Mouse (Mus musculus) layer of hippocampus, adult 9-10 months (tissue): Measurements from ENCODE around the gene Kank4.
A peak's percentile ranks its signal among the peaks of the same experiment; 100 is the strongest.
"Not testable (repeated sequence)": the region's sequence is repeated elsewhere in the genome, so short reads cannot be mapped to it uniquely, and the experiment has no call there.

ENCODE experiments used
- DNase-seq: peaks from one replicate; pipeline ENCODE4 v3.0.0; 2022; ENCODE audit warnings: low spot score

Gene Kank4

GRCm38 (mm10) chr4:98776721-98777427, 40.5 kb downstream of the Kank4 start:
- no peak for DNase-seq

DNA sequence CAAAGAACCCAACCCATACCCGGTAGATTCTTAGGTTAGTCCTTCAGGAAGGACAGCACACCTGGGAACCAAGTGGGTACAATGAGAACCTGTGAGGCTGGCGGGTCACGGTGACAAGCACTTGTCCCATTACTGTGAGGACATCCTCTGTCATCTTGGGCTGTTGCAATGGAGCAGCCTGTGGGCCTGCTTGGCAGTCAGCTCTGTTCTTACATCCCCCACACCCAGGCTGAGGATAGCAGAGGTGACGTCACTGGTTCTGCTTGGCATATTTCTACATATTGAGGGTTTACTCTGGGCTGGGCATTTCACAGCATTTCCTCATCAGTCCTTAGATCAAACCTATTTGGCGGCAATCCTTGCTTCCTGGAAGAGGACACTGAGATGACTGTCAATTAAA, 43.6 kb downstream of the Kank4 start:
- DNase-seq = no peak

GRCm38 (mm10) chr4:98767134-98768133, 49.9 kb downstream of the Kank4 start:
- DNase-seq = no peak

DNA sequence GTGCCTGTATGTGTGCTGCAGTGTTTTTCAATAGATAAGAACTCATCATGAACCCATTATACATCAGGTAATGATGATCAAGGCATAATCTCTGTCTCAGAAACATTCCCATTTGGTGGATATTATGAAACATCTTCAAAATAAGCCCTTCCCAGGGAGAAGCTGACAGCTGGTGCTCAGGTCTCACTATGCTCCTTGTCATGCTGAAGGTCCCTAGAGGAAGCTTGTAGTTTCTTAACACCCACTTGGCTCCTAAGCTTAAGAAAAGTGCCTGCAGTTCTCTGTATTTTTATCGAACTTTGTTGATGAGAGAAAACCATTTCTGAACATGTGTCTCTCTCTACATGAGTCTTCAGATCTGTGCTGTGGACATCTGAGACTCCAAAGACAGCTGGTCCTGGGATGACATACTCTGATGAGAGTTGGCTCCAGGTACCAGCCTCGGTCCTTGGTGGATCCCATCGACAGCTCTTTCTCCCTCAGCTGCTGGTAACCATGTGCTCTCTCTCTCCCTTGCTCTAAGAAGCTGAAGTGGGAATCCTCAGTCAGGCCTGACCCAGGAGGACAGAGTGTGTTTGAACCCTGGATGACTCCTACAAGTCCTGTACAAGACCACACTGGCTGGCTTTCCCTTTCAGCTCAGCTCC, 58.3 kb downstream of the Kank4 start:
- no peak for DNase-seq

DNA sequence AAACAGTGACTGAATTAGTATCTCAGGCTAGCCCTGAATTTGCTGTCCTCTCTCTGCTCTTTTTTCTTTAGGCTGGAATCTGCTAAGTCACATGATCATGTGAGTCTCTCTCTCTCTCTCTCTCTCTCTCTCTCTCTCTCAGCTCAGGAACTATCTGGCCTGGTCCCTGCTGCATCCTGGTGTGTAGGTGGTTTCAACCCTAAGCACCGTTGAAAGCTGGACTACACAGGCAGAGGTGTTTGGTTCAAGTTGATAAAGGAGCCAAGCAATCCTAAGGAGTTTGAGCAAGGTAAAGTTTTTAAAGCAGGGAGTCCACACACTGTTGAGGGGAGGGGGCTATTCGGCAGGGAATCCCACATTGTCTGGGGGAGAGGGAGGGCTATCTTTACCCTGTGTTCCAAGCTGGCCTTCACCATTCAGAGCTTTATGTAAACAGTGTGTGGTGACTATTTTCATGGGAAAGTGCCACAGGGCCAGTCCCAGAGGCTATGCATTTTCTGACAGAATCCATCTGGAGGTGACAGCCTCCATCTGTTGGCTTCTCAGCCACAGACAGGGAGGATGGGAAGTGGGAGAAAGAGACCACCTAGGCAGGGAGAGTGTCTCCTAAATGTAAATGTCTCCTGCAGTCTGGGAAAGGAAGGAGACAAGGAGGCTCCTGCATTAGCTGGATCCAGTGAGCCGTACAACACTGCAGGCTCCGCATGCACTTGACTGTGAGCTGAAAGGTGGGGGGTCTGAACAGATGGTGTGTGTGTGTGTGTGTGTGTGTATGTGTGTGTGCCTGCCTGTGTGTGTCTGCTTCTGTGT, 59.1 kb downstream of the Kank4 start:
- DNase-seq = peak; percentile 12

GRCm38 (mm10) chr4:98756141-98756540, 61.2 kb downstream of the Kank4 start:
- no peak for DNase-seq

DNA sequence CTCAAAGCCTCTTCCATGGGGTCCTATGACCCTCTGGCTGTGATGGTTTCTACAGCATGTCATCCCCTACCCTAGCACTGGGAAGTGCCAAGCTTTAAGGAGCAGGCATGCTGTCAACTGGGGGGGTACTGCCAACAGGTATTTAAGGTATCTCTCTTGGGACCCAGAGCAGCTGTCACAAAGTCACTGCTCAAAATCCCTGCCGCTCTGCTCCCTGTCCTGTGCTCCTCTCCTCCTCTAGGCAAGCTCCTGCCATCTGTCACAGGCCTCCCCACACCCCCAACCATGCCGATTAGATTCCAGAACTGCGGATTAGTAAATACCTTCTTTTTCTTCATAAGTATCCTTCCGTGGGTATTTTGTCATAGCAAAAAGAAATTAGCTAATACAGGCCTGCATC, 62.9 kb downstream of the Kank4 start:
- no peak for DNase-seq

GRCm38 (mm10) chr4:98743906-98744210, 73.5 kb downstream of the Kank4 start:
- DNase-seq = no peak

DNA sequence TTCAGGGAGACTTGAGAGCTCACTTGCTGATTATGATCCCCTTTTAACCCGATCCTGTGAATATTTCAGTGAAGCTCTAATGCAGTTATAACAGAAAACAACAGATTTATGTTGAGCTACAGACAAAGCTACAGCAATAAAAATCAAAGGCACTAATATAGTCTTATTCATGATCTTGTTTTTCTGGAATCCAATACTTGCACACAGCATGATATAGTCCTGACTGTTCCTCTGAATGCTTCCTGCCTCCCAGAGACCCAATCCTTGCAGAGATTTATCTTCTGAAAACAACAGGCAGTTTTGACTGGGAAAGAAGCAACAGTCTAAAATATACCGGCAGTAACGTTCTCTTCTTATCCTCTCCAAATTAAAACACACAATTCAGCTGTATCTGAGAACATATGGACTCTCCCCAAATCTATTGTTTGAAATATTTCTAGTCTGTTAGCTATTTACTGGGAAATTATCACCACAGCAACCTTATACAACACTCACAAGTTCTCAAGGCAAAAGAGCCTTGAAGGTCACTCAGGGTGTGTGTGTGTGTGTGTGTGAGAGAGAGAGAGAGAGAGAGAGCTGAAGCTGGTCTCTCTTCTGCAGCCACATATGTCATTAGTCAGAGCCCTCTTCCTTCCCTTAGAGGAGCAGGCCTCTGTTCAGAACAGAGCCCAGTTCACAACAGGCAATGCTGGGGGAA, 74.0 kb downstream of the Kank4 start:
- no peak for DNase-seq

- DNase-seq = no peak
Measured at GRCm38 (mm10) chr4:98739753-98740152, 77.6 kb downstream of the Kank4 start.

GRCm38 (mm10) chr4:98733660-98734059, 83.7 kb downstream of the Kank4 start:
- DNase-seq = no peak

- DNase-seq = no peak
Measured at GRCm38 (mm10) chr4:98728716-98729115, 88.6 kb downstream of the Kank4 start.

DNA sequence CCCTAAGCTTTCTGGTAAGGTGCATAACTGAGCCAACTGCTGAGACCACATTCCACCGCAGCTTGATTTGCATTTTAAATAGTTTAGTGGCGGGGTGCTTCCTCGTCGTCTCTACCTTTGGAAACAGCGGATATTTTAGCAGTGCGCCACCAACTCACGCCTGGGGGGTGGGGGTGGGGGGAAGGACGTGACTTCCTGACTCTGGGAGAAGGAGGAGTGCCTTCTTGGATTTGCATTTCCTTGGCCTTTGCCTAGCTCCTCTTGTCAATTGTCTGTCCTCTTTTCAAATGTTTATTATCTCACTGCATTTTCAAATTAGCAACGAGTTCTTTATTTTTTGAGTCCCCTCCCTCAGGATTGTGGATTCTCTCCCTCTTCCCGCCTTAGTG, 89.4 kb downstream of the Kank4 start:
- no peak for DNase-seq

GRCm38 (mm10) chr4:98727295-98727958, 89.9 kb downstream of the Kank4 start:
- no peak for DNase-seq

GRCm38 (mm10) chr4:98726590-98727237, 90.6 kb downstream of the Kank4 start, which contains the start of gene L1td1:
L1td1 (plus strand) TSS chr4:98726734.
- no peak for DNase-seq

GRCm38 (mm10) chr4:98725439-98725838, 91.9 kb downstream of the Kank4 start:
- DNase-seq = no peak

DNA sequence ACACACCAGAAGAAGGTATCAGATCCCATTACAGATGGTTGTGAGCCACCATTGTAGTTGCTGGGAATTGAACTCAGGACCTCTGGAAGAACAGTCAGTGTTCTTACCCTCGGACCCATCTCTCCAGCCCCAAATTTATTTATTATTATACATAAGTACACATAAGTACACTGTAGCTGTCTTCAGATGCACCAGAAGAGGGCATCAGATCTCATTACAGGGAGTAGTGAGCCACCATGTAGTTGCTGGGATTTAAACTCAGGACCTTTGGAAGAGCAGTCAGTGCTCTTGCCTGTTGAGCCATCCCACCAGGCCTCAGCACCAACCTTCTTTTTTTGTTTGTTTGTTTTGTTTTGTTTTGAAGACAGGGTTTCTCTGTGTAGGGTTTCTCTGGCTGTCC, 92.7 kb downstream of the Kank4 start:
- not testable (repeated sequence) for DNase-seq

GRCm38 (mm10) chr4:98722454-98722853, 94.9 kb downstream of the Kank4 start:
- DNase-seq = no peak

DNA sequence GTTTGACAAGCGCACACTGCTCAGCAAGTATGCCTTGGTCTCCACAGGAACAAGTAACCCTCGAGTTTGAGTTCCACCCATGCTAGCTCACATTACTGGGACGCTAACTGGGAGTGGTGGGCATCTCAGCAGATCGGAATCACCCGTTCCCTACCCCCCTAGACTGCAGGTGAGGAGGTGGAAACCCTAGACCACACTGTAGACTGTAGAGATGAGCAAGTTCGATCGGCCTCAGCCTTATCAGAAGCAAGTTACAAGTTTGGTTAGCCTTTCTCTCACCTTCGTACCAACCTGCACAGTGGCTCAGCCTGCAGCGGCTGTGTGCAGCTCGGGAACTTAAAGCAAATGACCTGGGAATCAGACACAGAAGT, 98.8 kb downstream of the Kank4 start:
- no peak for DNase-seq
